Mouse (Mus musculus) subcutaneous adipose tissue, adult 2 months (tissue): ENCODE results near the gene Fam90a1a. TPM values are rescaled to one million over a fixed set of nuclear protein-coding genes. Genes with fewer than 3 reads are reported as not detected.

ENCODE experiments used
- polyA plus RNA-seq: library from polyadenylated mRNA; depleted of rRNA; stranded (reverse); fragments of >200 nt; gene quantifications from 2 replicates; pipeline ENCODE4 v1.2.3, GENCODE M21; 2012; ENCODE audit warnings: low replicate concordance; rRNA removed

The Fam90a1a gene
- polyA plus RNA-seq, result not detected in 2 replicates

GRCm38 (mm10) chr8:21958414-21958813 lies at the start of gene Fam90a1a:
TSS of gene Fam90a1a (plus strand) at chr8:21958714.

DNA sequence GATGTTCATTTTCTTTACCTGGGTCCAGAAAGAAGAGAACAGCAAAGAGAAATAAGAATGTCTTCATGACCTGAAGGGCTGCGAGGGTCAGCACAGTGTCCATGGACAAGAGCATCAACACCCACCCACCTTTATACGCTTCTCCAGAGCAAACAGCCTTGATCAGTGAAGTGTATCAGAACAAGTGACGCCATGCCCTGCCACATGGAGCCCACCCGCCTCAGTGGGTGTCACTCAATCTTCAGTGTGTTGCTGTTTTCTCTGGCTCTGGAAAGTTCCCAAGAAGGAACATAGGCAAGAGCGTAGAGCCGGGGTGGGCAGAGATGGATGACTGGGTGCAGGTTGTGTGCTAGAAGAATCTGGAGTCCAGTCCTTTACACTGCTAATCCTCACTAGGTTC lies 25.9 kb upstream of the Fam90a1a start, which contains the start of gene Defb15:
Gene Defb15, minus strand, starts transcription at position 101 of the 400 bp plus-strand sequence.

DNA sequence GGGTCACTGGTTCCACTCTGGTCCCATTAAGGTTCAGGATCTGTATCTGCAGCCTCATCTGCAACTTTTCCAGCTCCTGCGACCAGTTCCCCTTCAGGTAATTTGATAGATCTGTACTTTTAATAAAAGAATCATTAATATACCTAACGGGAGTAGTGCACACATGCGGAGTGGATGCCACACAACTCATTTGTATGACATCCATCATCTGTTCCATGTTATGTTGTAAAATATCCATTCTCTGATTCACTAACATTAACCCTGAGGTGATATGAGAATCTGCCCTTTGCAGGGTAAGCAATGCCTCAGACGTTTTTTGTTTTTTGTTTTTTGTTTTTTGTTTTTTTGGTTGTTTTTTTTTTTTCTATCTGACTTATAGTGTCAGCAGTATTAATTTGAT lies 20.5 kb upstream of the Fam90a1a start, which contains the start of gene Defb35:
Gene Defb35, plus strand, starts transcription at position 301 of the 400 bp plus-strand sequence.

GRCm38 (mm10) chr8:21946462-21946861 lies 12.1 kb upstream of the Fam90a1a start, which contains the start of gene Defb13:
TSS of gene Defb13 (plus strand) at chr8:21946762.

GRCm38 (mm10) chr8:21969475-21969874 lies 11.0 kb downstream of the Fam90a1a start, which contains the start of gene Ccdc70:
TSS of gene Ccdc70 (plus strand) at chr8:21969775.

Other genes with a start within 250 kb of the Fam90a1a start
- gene Defa24, start 224.2 kb upstream of the Fam90a1a start, polyA plus RNA-seq, result not detected in 2 replicates
- gene Defb50, start 135.2 kb upstream of the Fam90a1a start, polyA plus RNA-seq, result not detected in 2 replicates
- not detected in 2 replicates for gene Defb2, start 118.8 kb upstream of the Fam90a1a start, polyA plus RNA-seq
- not detected in 2 replicates for gene Defb10, start 99.8 kb upstream of the Fam90a1a start, polyA plus RNA-seq
- gene Defb9, start 73.3 kb upstream of the Fam90a1a start, polyA plus RNA-seq, result not detected in 2 replicates
- not detected in 2 replicates for gene Defb11, start 52.3 kb upstream of the Fam90a1a start, polyA plus RNA-seq
- gene Defb15, start 26.0 kb upstream of the Fam90a1a start, polyA plus RNA-seq, result not detected in 2 replicates
- gene Defb35, start 20.4 kb upstream of the Fam90a1a start, polyA plus RNA-seq, result not detected in 2 replicates
- gene Defb13, start 12.0 kb upstream of the Fam90a1a start, polyA plus RNA-seq, result not detected in 2 replicates
- not detected in 2 replicates for gene Ccdc70, start 11.1 kb downstream of the Fam90a1a start, polyA plus RNA-seq
- gene Atp7b, start 101.6 kb downstream of the Fam90a1a start, polyA plus RNA-seq, result 0.04 and 0.77 TPM in 2 replicates
- 5.9 and 9.0 TPM in 2 replicates for gene Alg11, start 102.0 kb downstream of the Fam90a1a start, polyA plus RNA-seq
- gene Nek5, start 166.3 kb downstream of the Fam90a1a start, polyA plus RNA-seq, result 0.18 TPM in 1 of 2 replicates, not detected in the other
- gene Nek3, start 207.7 kb downstream of the Fam90a1a start, polyA plus RNA-seq, result 1.2 and 1.8 TPM in 2 replicates
- gene Ckap2, start 227.1 kb downstream of the Fam90a1a start, polyA plus RNA-seq, result 0.54 and 3.1 TPM in 2 replicates
- 12.3 and 13.2 TPM in 2 replicates for gene Vps36, start 234.1 kb downstream of the Fam90a1a start, polyA plus RNA-seq